Mouse (Mus musculus) testis, adult 2 months (tissue): ENCODE measurements at regions not wholly inside any gene's neighbourhood (a gene's known extent, or its start where the extent isn't known, plus 50 kb on each side); places are given as distances from the start of the nearest gene placed in this dataset.
"Not testable (repeated sequence)": the region's sequence is repeated elsewhere in the genome, so short reads cannot be mapped to it uniquely, and the experiment has no call there.

Source experiments
- H3K27ac ChIP-seq: fragments of 200-500 bp; 2 replicates; pipeline ENCODE4 v1.5.1; 2012; ENCODE audit warnings: low read depth, low read length; ENCODE audit not compliant: control insufficient read depth, insufficient read depth
- H3K27me3 ChIP-seq: fragments of 200-500 bp; 2 replicates; pipeline ENCODE4 v1.6.1; 2012; ENCODE audit warnings: mild to moderate bottlenecking, low read length, moderate library complexity; ENCODE audit not compliant: control insufficient read depth, insufficient read depth
- H3K36me3 ChIP-seq: fragments of 200-500 bp; 2 replicates; pipeline ENCODE4 v1.6.1; 2012; ENCODE audit warnings: mild to moderate bottlenecking, low read length; ENCODE audit not compliant: control insufficient read depth, insufficient read depth
- H3K4me1 ChIP-seq: fragments of 200-500 bp; 2 replicates; pipeline ENCODE4 v1.6.1; 2012; ENCODE audit warnings: low read length; ENCODE audit not compliant: control insufficient read depth, insufficient read depth
- H3K4me3 ChIP-seq: fragments of 200-500 bp; 2 replicates; pipeline ENCODE4 v1.5.1; 2012; ENCODE audit warnings: low read depth, mild to moderate bottlenecking, low read length, moderate library complexity, mixed read lengths; ENCODE audit not compliant: control insufficient read depth
- CTCF ChIP-seq: fragments of 200-500 bp; IDR thresholded peaks from 2 replicates; pipeline ENCODE4 v1.5.1; 2012; ENCODE audit warnings: low read depth, mild to moderate bottlenecking, inconsistent platforms, low read length, moderate library complexity; ENCODE audit not compliant: control insufficient read depth, insufficient read depth, insufficient replicate concordance
- POLR2A ChIP-seq: fragments of 200-500 bp; IDR thresholded peaks from 2 replicates; pipeline ENCODE4 v1.6.1; 2012; ENCODE audit warnings: low read depth, mild to moderate bottlenecking, inconsistent platforms, low read length, moderate library complexity; ENCODE audit not compliant: control insufficient read depth

- no peaks in the 10 kb centered on the region for H3K36me3 ChIP-seq
- no peak overlapping the region for H3K27ac ChIP-seq
- H3K27me3 ChIP-seq: no peaks in the 10 kb centered on the region
- TF ChIP-seq POLR2A (no peak), CTCF (no peak)
- H3K4me1 ChIP-seq: no peaks in the 10 kb centered on the region
- H3K4me3 ChIP-seq: no peak overlapping the region
Measured at GRCm38 (mm10) chr4:45622017-45622416, 89.7 kb upstream of the Shb start.

DNA sequence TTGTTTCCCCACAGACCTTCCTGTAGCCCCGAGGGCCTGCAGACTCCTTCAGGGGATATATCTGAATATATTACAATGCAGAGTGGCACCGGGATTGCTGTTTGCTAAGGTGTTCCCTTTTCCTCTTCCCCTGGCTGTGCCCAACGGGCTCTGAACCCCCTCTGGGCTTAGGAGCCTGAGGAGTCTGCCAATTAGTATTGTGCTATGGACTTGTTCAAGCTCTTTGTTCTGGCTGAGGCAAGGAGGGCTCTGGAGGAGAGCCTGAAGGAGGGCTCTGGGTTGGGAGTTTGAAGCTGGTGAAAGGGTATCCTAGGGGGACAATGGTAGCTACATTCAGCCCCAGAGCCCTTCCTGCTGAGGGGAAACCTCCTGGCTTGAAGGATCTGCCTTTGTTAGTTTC lies 84.9 kb upstream of the Shb start:
- Histone ChIP-seq H3K27me3 (no peaks in the 10 kb centered on the region), H3K36me3 (no peaks in the 10 kb centered on the region), H3K4me1 (no peaks in the 10 kb centered on the region), H3K4me3 (no peak overlapping the region), H3K27ac (no peak overlapping the region)
- TF ChIP-seq POLR2A (no peak), CTCF (no peak)

- H3K27ac ChIP-seq, H3K36me3 ChIP-seq, H3K4me3 ChIP-seq, H3K4me1 ChIP-seq, H3K27me3 ChIP-seq: not testable (repeated sequence)
Measured at GRCm38 (mm10) chr4:45613498-45613897, 81.2 kb upstream of the Shb start.

GRCm38 (mm10) chr4:45612132-45612531 lies 79.9 kb upstream of the Shb start:
- TF ChIP-seq POLR2A: no peak
- peak; percentile 15; the same call in 1 of the 2 replicates for TF ChIP-seq CTCF
- H3K27me3 ChIP-seq: no peaks in the 10 kb centered on the region
- no peak overlapping the region for H3K4me3 ChIP-seq
- H3K4me1 ChIP-seq: peaks cover 2% of the 10 kb centered on the region; the same call in 1 of the 2 replicates
- H3K36me3 ChIP-seq: no peaks in the 10 kb centered on the region
- no peak overlapping the region for H3K27ac ChIP-seq

DNA sequence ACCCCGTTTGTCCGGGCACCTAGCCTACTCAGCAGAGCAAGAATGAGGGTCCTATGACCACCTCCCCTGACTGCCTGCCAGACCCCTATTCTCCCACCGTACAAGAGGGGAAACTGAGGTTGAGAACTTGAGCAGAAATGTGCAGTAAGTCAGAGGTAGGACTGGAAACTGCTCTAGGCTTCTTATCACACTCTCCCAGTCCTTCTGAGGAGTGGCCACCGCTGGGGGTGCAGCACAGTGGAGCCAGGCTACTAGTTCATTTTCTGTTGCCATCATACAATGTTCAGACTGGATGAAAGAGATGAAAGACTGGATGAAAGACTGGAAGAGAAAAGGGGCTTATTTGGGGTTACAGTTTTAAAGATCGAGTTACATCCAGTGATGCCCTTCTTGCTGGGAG lies 78.7 kb upstream of the Shb start:
- TF ChIP-seq POLR2A (no peak), CTCF (no peak)
- Histone ChIP-seq H3K27me3 (no peaks in the 10 kb centered on the region), H3K36me3 (no peaks in the 10 kb centered on the region), H3K4me1 (peaks cover 7% of the 10 kb centered on the region), H3K4me3 (no peak overlapping the region), H3K27ac (no peak overlapping the region)

DNA sequence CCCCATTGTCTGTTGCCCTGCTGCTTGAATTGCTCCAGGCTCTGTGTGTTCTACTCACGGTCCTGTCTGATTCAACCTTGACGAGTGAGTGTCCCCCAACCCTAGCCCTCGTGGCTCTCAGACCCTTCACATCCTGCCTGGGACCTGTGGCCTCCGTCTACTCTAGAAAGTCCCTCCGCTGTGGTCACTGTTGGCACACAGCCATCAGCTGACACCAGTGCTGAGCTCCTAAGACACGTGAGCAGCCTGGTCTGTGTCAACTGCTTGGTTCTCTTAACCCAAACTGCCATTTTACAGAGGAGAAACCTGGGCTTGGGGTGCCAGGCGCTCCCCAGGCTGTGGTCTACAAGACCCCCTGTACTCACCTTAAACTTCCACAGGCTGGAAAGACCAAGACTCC lies 74.3 kb upstream of the Shb start:
- no peak overlapping the region for H3K27ac ChIP-seq
- H3K4me1 ChIP-seq: peaks cover 7% of the 10 kb centered on the region
- no peaks in the 10 kb centered on the region for H3K27me3 ChIP-seq
- no peak for TF ChIP-seq POLR2A
- H3K36me3 ChIP-seq: no peaks in the 10 kb centered on the region
- no peak overlapping the region for H3K4me3 ChIP-seq

DNA sequence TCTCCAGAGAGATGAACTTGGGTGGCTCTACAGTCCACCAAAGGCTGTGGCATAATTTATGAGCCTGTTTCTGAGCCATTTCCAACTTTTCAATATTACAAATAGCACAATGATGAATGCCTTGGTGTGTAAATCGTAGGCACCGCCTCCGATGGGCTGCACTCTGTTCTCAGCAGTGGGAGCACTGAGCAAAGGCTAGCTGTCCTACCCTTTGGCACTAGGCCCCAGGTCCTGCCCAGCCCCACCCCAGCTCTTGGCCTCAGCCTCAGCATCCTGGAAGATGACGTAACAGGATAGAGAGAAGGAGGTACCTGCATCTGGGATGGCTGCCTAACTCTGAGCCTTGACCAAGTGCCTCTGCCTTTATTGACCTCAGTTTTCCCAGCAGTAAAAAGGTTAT lies 73.4 kb upstream of the Shb start:
- Histone ChIP-seq H3K4me1 (peaks cover 7% of the 10 kb centered on the region), H3K36me3 (no peaks in the 10 kb centered on the region), H3K4me3 (no peak overlapping the region), H3K27me3 (no peaks in the 10 kb centered on the region), H3K27ac (no peak overlapping the region)
- TF ChIP-seq POLR2A (no peak), CTCF (no peak)

- Histone ChIP-seq H3K4me1 (peaks cover 7% of the 10 kb centered on the region), H3K4me3 (no peak overlapping the region), H3K27ac (no peak overlapping the region), H3K27me3 (no peaks in the 10 kb centered on the region), H3K36me3 (no peaks in the 10 kb centered on the region)
- no peak for TF ChIP-seq CTCF
- no peak for TF ChIP-seq POLR2A
Measured at GRCm38 (mm10) chr4:45604271-45604800, 72.1 kb upstream of the Shb start.
